Mouse (Mus musculus): ENCODE data around the gene Vdac2.

DNA sequence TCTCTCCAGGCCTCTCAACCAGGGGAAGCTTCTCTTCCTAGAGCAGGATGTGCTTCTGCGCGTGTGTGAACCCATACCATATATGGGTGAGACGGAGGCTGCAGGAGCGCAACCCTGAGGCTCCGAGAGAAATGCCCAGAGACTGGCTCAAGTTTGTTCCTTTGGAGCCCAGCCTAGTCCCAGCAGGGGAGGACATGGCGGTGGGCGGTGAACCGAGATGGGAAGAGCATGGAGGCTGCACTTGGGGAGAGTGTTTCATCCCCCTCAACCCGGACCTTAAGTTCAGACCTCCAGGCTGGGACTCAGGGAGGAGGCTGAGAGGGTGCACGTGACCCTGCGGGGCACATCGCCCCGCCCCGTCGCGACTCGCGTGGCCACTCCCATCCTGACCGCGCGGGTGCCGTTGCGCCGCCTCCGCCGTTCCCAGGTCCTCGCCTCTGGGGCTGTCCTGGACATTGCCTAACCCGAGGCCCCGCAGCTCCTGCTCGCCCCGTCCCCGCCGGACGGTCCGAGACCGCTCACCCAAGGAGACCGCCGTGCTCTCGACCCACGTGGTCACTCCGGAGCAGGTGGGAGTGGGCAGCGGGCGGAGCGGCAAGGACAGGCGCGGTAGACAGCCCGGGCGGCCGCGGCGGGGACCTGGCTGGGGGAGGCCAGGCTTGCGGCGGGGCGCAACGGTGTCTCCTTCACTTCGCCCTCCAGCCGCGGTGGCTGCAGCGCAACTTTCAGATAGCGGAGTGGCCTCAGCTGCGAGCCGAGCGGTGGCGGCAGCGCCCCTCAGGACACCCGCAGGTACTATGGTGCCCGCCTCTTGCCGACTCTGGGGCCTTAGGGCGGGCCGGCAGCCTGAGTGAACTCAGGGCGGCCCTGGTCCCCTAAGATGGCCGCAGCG, 6.1 kb downstream of the Vdac2 start:
- TF ChIP-seq GATA1 (IDR thresholded peaks at IDR 0.05; ENCODE audit: low read length) (no peak), TAL1 (IDR thresholded peaks at IDR 0.05; ENCODE audit: low read length) (no peak)
